Mouse (Mus musculus) MEL (cell line): ENCODE measurements at regions not wholly inside any gene's neighbourhood (a gene's known extent, or its start where the extent isn't known, plus 50 kb on each side); places are given as distances from the start of the nearest gene placed in this dataset.

ENCODE experiments used
- DNase-seq: peaks from one replicate; pipeline ENCODE4 v3.0.0; 2011; ENCODE audit warnings: low read depth, low spot score
- H3K27ac ChIP-seq: 2 replicates; pipeline ENCODE4 v1.5.1; 2012; ENCODE audit warnings: low read depth, mild to moderate bottlenecking, control low read depth, low read length, moderate library complexity; ENCODE audit not compliant: control insufficient read depth
- H3K27me3 ChIP-seq, 2 experiments: fragments of 150-350 bp in 1 of 2; sonication (generic) in 1 of 2; 2 replicates each; pipeline ENCODE4 v1.6.1; 2012; ENCODE audit warnings: low read length in 2 of 2, mild to moderate bottlenecking in 2 of 2, improper control_type of control experiment in 1 of 2, moderate library complexity in 1 of 2; ENCODE audit not compliant: insufficient read depth in 2 of 2, control insufficient read depth in 1 of 2
- H3K36me3 ChIP-seq, 2 experiments: 2 replicates each; pipeline ENCODE4 v1.6.1; 2012 to 2014; ENCODE audit warnings: low read length in 2 of 2, improper control_type of control experiment in 1 of 2, inconsistent platforms in 1 of 2, mild to moderate bottlenecking in 1 of 2; ENCODE audit not compliant: insufficient read depth in 2 of 2, control insufficient read depth in 1 of 2
- H3K4me1 ChIP-seq, 2 experiments: fragments of 150-350 bp in 1 of 2; sonication (generic) in 1 of 2; 2 replicates each; pipeline ENCODE4 v1.6.1; 2012; ENCODE audit warnings: low read length in 2 of 2, improper control_type of control experiment in 1 of 2, mild to moderate bottlenecking in 1 of 2; ENCODE audit not compliant: insufficient read depth in 2 of 2, control insufficient read depth in 1 of 2
- H3K4me3 ChIP-seq, 2 experiments: fragments of 150-350 bp in 1 of 2; sonication (generic) in 1 of 2; 2 replicates each; pipeline ENCODE4 v1.5.1; 2012; ENCODE audit warnings: low read depth in 2 of 2, low read length in 2 of 2, mild to moderate bottlenecking in 2 of 2, moderate library complexity in 2 of 2, control low read depth in 1 of 2, improper control_type of control experiment in 1 of 2; ENCODE audit not compliant: control insufficient read depth in 1 of 2, insufficient read depth in 1 of 2
- H3K79me2 ChIP-seq: 2 replicates; pipeline ENCODE4 v1.6.1; 2012; ENCODE audit warnings: mild to moderate bottlenecking, low read length, moderate library complexity; ENCODE audit not compliant: control insufficient read depth, poor library complexity, insufficient read depth
- H3K9ac ChIP-seq: 2 replicates; pipeline ENCODE4 v1.6.1; 2012; ENCODE audit warnings: low read depth, mild to moderate bottlenecking, control low read depth, low read length, moderate library complexity; ENCODE audit not compliant: control insufficient read depth, poor library complexity, severe bottlenecking
- H3K9me3 ChIP-seq: fragments of 150-350 bp; sonication (generic); replicated peaks from 2 replicates; pipeline ENCODE4 v1.6.1; 2012; ENCODE audit warnings: mild to moderate bottlenecking, low read length, improper control_type of control experiment, moderate library complexity; ENCODE audit not compliant: insufficient read depth
- ELF1 ChIP-seq: IDR thresholded peaks from 2 replicates; pipeline ENCODE4 v1.6.1; 2014; ENCODE audit warnings: low read depth, mild to moderate bottlenecking, inconsistent platforms, low read length, improper control_type of control experiment, moderate library complexity
- EP300 ChIP-seq, 2 experiments: IDR thresholded peaks; 2 replicates each; pipeline ENCODE4 v1.6.1; 2011; ENCODE audit warnings: improper control_type of control experiment in 2 of 2, low read length in 2 of 2, low read depth in 1 of 2, mild to moderate bottlenecking in 1 of 2
- GABPA ChIP-seq: IDR thresholded peaks from 2 replicates; pipeline ENCODE4 v1.6.1; 2012; ENCODE audit warnings: low read depth, mild to moderate bottlenecking, inconsistent platforms, low read length, improper control_type of control experiment, moderate library complexity
- GATA1 ChIP-seq: IDR thresholded peaks from 2 replicates; pipeline ENCODE4 v1.6.1; 2011; ENCODE audit warnings: low read depth, low read length, improper control_type of control experiment
- HCFC1 ChIP-seq: IDR thresholded peaks from 2 replicates; pipeline ENCODE4 v1.6.1; 2012; ENCODE audit warnings: low read depth, mild to moderate bottlenecking, inconsistent platforms, low read length, improper control_type of control experiment, moderate library complexity
- JUND ChIP-seq: IDR thresholded peaks from 2 replicates; pipeline ENCODE4 v1.6.1; 2011; ENCODE audit warnings: low read depth, mild to moderate bottlenecking, improper control_type of control experiment, low read length
- MAFK ChIP-seq: IDR thresholded peaks from 2 replicates; pipeline ENCODE4 v1.6.1; 2011; ENCODE audit warnings: low read depth, mild to moderate bottlenecking, low read length, improper control_type of control experiment, borderline replicate concordance
- MAX ChIP-seq: IDR thresholded peaks from 2 replicates; pipeline ENCODE4 v1.6.1; 2011; ENCODE audit warnings: low read length, improper control_type of control experiment
- MAZ ChIP-seq: IDR thresholded peaks from 2 replicates; pipeline ENCODE4 v1.6.1; 2012; ENCODE audit warnings: low read depth, mild to moderate bottlenecking, inconsistent platforms, low read length, improper control_type of control experiment
- MEF2A ChIP-seq: IDR thresholded peaks from 2 replicates; pipeline ENCODE4 v1.6.1; 2014; ENCODE audit warnings: low read depth, mild to moderate bottlenecking, inconsistent platforms, low read length, improper control_type of control experiment; ENCODE audit not compliant: poor library complexity, insufficient replicate concordance, severe bottlenecking; ENCODE audit errors: extremely low read depth
- MXI1 ChIP-seq: IDR thresholded peaks from 2 replicates; pipeline ENCODE4 v1.6.1; 2011; ENCODE audit warnings: mild to moderate bottlenecking, low read depth, low read length, improper control_type of control experiment
- MYB ChIP-seq: IDR thresholded peaks from 2 replicates; pipeline ENCODE4 v1.6.1; 2011; ENCODE audit warnings: mild to moderate bottlenecking, low read depth, low read length, improper control_type of control experiment
- POLR2A ChIP-seq, 2 experiments: IDR thresholded peaks; 2 replicates each; pipeline ENCODE4 v1.6.1; 2011 to 2012; ENCODE audit warnings: low read length in 2 of 2, mild to moderate bottlenecking in 2 of 2, control low read depth in 1 of 2, improper control_type of control experiment in 1 of 2, low read depth in 1 of 2, moderate library complexity in 1 of 2; ENCODE audit not compliant: control insufficient read depth in 1 of 2, insufficient read depth in 1 of 2, poor library complexity in 1 of 2
- POLR2AphosphoS2 ChIP-seq: IDR thresholded peaks from 2 replicates; pipeline ENCODE4 v1.6.1; 2011; ENCODE audit warnings: low read length, improper control_type of control experiment
- RAD21 ChIP-seq: IDR thresholded peaks from 2 replicates; pipeline ENCODE4 v1.6.1; 2011; ENCODE audit warnings: mild to moderate bottlenecking, low read depth, low read length, improper control_type of control experiment
- RCOR1 ChIP-seq: IDR thresholded peaks from 2 replicates; pipeline ENCODE4 v1.6.1; 2012; ENCODE audit warnings: low read depth, mild to moderate bottlenecking, inconsistent platforms, low read length, improper control_type of control experiment
- SMC3 ChIP-seq: IDR thresholded peaks from 2 replicates; pipeline ENCODE4 v1.6.1; 2011; ENCODE audit warnings: low read depth, low read length, improper control_type of control experiment
- TBP ChIP-seq: IDR thresholded peaks from 2 replicates; pipeline ENCODE4 v1.8.0; 2011; ENCODE audit warnings: low read depth, low read length, improper control_type of control experiment
- TCF12 ChIP-seq: IDR thresholded peaks from 2 replicates; pipeline ENCODE4 v1.6.1; 2014; ENCODE audit warnings: low read depth, mild to moderate bottlenecking, inconsistent platforms, low read length, improper control_type of control experiment, moderate library complexity
- UBTF ChIP-seq: IDR thresholded peaks from 2 replicates; pipeline ENCODE4 v1.6.1; 2012; ENCODE audit warnings: low read depth, mild to moderate bottlenecking, inconsistent platforms, low read length, improper control_type of control experiment, moderate library complexity, borderline replicate concordance; ENCODE audit not compliant: insufficient read depth
- ZNF384 ChIP-seq: IDR thresholded peaks from 2 replicates; pipeline ENCODE4 v1.6.1; 2012; ENCODE audit warnings: low read depth, mild to moderate bottlenecking, inconsistent platforms, low read length, improper control_type of control experiment

- Histone ChIP-seq H3K4me1 (no peaks in the 10 kb centered on the region), H3K27ac (no peak overlapping the region), H3K36me3 (no peaks in the 10 kb centered on the region), H3K79me2 (no peaks in the 10 kb centered on the region), H3K4me3 (no peak overlapping the region), H3K9ac (no peak overlapping the region), H3K27me3 (no peaks in the 10 kb centered on the region), H3K9me3 (no peaks in the 10 kb centered on the region)
- TF ChIP-seq POLR2AphosphoS2 (no peak), SMC3 (no peak), MYB (no peak), MAFK (no peak), RAD21 (no peak), ZNF384 (no peak), GATA1 (no peak), UBTF (no peak), RCOR1 (no peak), MXI1 (no peak), GABPA (no peak), TBP (no peak), MAX (no peak), HCFC1 (no peak), EP300 (IDR thresholded peaks at IDR 0.05; ENCODE audit: low read depth in 1 of 2, low read length in 2 of 2) (no peak), MAZ (no peak), TCF12 (no peak), MEF2A (no peak)
- no peak for DNase-seq
Measured at GRCm38 (mm10) chr3:148558592-148559157, 431.7 kb downstream of the Adgrl2 start.

GRCm38 (mm10) chr3:148555324-148555723 lies 435.0 kb downstream of the Adgrl2 start:
- H3K9ac ChIP-seq: no peak overlapping the region
- H3K79me2 ChIP-seq: no peaks in the 10 kb centered on the region
- no peak overlapping the region for H3K27ac ChIP-seq
- no peak overlapping the region for H3K4me3 ChIP-seq
- H3K27me3 ChIP-seq: no peaks in the 10 kb centered on the region
- DNase-seq: no peak
- no peaks in the 10 kb centered on the region for H3K9me3 ChIP-seq
- no peaks in the 10 kb centered on the region for H3K36me3 ChIP-seq
- no peak for TF ChIP-seq POLR2A (IDR thresholded peaks at IDR 0.05; ENCODE audit: control insufficient read depth in 1 of 2, insufficient read depth in 1 of 2, low read depth in 1 of 2, low read length in 2 of 2, poor library complexity in 1 of 2)
- no peak for TF ChIP-seq GABPA
- no peak for TF ChIP-seq MEF2A
- TF ChIP-seq MAFK: no peak
- TF ChIP-seq UBTF: no peak
- TF ChIP-seq RCOR1: no peak
- no peak for TF ChIP-seq ELF1
- no peak for TF ChIP-seq JUND
- no peaks in the 10 kb centered on the region for H3K4me1 ChIP-seq
